Mouse (Mus musculus): ENCODE results near the gene Ehf.

DNA sequence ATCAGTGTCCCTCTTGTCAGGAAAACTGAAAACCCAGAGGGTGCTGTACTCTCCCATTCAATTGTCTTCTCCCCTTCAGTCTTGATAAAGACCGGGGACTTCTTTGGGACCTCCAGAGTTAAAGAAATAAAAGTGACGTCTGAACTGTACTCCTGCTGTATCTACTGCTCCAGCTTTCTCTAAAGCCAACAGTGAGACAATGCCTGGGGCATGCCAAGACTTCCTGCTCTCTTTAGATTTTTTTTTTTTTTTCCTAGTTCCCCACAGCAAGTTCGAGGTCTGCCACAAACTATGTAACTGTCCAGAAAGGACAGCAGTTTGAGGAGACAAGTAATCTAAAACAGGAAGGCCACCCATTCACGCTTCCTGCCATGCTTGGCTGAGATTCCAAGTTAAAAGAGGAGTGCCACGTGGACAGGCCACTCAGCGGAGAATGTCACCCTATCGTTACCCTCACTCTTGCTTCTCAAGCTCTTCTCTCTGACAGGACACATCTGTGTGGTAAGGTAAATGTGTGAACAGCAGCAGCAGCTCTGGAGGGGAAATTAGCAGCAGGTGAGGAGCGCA is 20.8 kb downstream of the Ehf start:
- TF ChIP-seq POLR2A (IDR thresholded peaks at IDR 0.05; ENCODE audit: low read depth, low read length) (no peak), CTCF (IDR thresholded peaks at IDR 0.05; ENCODE audit: borderline replicate concordance, insufficient read depth, low read length) (no peak)
